Mouse (Mus musculus) CH12.LX (cell line): ENCODE measurements around the gene Cpeb1.

ENCODE experiments used
- CTCF ChIP-seq, 2 experiments: IDR thresholded peaks in 1 of 2; conservative IDR thresholded peaks in 1 of 2; 2 replicates each; pipeline ENCODE4 v1.5.1; 2011 to 2012; ENCODE audit warnings: low read depth in 2 of 2, low read length in 2 of 2, improper control_type of control experiment in 1 of 2, inconsistent platforms in 1 of 2, mild to moderate bottlenecking in 1 of 2, moderate library complexity in 1 of 2
- EP300 ChIP-seq: IDR thresholded peaks from 2 replicates; pipeline ENCODE4 v1.6.1; 2011; ENCODE audit warnings: low read length, improper control_type of control experiment
- KAT2A ChIP-seq: IDR thresholded peaks from 2 replicates; pipeline ENCODE4 v1.6.1; 2012; ENCODE audit warnings: low read length, improper control_type of control experiment, inconsistent platforms; ENCODE audit not compliant: insufficient replicate concordance
- MAFK ChIP-seq: IDR thresholded peaks from 2 replicates; pipeline ENCODE4 v1.6.1; 2011; ENCODE audit warnings: low read length, improper control_type of control experiment; ENCODE audit not compliant: insufficient replicate concordance
- NELFE ChIP-seq: IDR thresholded peaks from 2 replicates; pipeline ENCODE4 v1.6.1; 2011; ENCODE audit warnings: low read depth, low read length, improper control_type of control experiment
- POLR2A ChIP-seq: IDR thresholded peaks from 2 replicates; pipeline ENCODE4 v1.6.1; 2011; ENCODE audit warnings: low read depth, mild to moderate bottlenecking, improper control_type of control experiment, low read length
- POLR2AphosphoS2 ChIP-seq: IDR thresholded peaks from 2 replicates; pipeline ENCODE4 v1.6.1; 2011; ENCODE audit warnings: low read depth, low read length, improper control_type of control experiment
- SIN3A ChIP-seq: IDR thresholded peaks from 2 replicates; pipeline ENCODE4 v1.6.1; 2012; ENCODE audit warnings: low read length, improper control_type of control experiment, inconsistent platforms
- TCF12 ChIP-seq: IDR thresholded peaks from 2 replicates; pipeline ENCODE4 v1.6.1; 2014; ENCODE audit warnings: low read depth, mild to moderate bottlenecking, inconsistent platforms, low read length, improper control_type of control experiment
- USF1 ChIP-seq: IDR thresholded peaks from 2 replicates; pipeline ENCODE4 v1.6.1; 2014; ENCODE audit warnings: low read depth, mild to moderate bottlenecking, inconsistent platforms, low read length, improper control_type of control experiment

GRCm38 (mm10) chr7:81315583-81315982, 139.7 kb downstream of the Cpeb1 start:
- TF ChIP-seq POLR2A (no peak), USF1 (no peak), TCF12 (no peak), SIN3A (no peak), CTCF (conservative IDR thresholded peaks at IDR 0.05 in 1 of 2, IDR thresholded peaks at IDR 0.05 in 1 of 2; ENCODE audit: low read depth in 2 of 2, low read length in 2 of 2) (no peak), EP300 (no peak), NELFE (no peak), MAFK (no peak), POLR2AphosphoS2 (no peak), KAT2A (no peak)
